Mouse (Mus musculus): ENCODE measurements around the gene Ccnk. TPM values are rescaled to one million over a fixed set of nuclear protein-coding genes. Genes with fewer than 3 reads are reported as not detected.

Gene Ccnk
- polyA plus RNA-seq (2014; fragmentation: Nextera tagmentation; extraction: Ambion mirVana) = 4.0 and 5.6 TPM in 2 replicates

DNA sequence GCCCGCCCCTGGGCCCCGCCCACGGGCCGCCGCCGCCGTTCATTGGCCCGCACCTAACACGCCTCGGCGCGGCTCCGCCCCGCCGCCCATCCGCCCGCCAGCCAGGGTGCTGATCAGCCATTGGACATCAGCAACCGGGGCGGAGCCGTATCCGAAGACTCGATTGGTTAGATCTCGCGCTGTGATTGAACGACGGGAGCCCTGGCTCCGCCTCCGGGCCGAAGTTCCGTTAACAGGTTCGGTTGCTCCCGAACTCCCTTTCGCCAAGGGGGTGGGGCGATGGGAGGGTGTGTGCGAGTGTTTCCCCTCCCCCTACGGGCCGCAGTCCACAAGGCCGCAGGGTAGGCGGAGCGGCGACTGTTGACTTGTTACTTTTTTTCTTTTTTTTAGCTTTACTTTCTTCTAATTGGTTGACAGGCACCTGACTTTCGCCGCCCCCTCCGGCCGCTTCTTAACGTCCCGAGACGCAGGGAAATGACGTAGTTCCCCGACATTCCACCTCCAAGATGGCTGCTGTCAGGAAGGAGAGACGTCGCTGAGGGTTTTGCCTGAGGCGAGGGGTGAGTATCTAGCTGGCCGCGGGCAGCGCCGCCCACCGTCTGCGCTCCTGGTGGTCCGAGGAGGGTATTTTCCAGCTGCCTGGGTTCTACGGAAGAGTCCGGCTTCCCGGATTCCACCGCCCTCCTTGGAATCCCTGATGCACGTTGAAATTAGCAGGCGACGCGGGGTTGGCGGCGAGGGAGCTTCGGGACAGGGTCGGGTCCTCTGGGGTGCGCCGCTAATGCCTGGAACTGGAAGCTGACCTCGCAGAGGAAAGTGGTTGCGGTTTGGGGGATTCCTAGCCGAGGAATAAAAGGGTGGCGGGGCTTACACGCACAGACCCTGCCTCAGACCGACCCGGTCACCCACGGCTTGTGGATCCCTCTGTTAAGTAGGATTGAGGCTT, at the start of gene Ccnk:
Ccnk (plus strand) TSS at position 259 of the 946 bp plus-strand sequence.
- Histone ChIP-seq H3K9me3 (replicated peaks; ENCODE audit: control insufficient read depth, low read length) (no peaks in the 10 kb centered on the region), H3K4me3 (ENCODE audit: low read depth, low read length) (peak within 1 kb of the TSS; percentile 68), H3K27ac (ENCODE audit: low read depth, low read length) (peak within 1 kb of the TSS; percentile 92), H3K9ac (ENCODE audit: low read depth, low read length) (peak within 1 kb of the TSS; percentile 92), H3K4me2 (peak within 1 kb of the TSS; percentile 85), H3K4me1 (ENCODE audit: control insufficient read depth, insufficient read depth, low read length) (peaks cover 22% of the 10 kb centered on the region), H3K27me3 (ENCODE audit: control insufficient read depth, insufficient read depth, low read length) (no peaks in the 10 kb centered on the region), H3K36me3 (ENCODE audit: control insufficient read depth, insufficient read depth, low read length) (0 out of 2 replicates have a peak, but pooled peaks cover 3% of the 10 kb centered on the region)
- peak; percentile 99 for ATAC-seq (replicated peaks; ENCODE audit: insufficient number of reproducible peaks, low FRiP score, low TSS enrichment)
- WGBS (ENCODE audit: insufficient replicate concordance) = under 1% methylated on average over 82 of the region's 82 CpGs

GRCm38 (mm10) chr12:108132450-108133070, 46.8 kb upstream of the Ccnk start:
- WGBS (ENCODE audit: insufficient replicate concordance) = 87% methylated on average over 8 of the region's 8 CpGs
- ATAC-seq (replicated peaks; ENCODE audit: insufficient number of reproducible peaks, low FRiP score, low TSS enrichment) = no peak
- no peaks in the 10 kb centered on the region for H3K4me1 ChIP-seq (ENCODE audit: control insufficient read depth, insufficient read depth, low read length)
- H3K27me3 ChIP-seq (ENCODE audit: control insufficient read depth, insufficient read depth, low read length) = no peaks in the 10 kb centered on the region
- H3K4me2 ChIP-seq = no peak overlapping the region
- peaks cover 11% of the 10 kb centered on the region; the same call in 1 of the 2 replicates for H3K36me3 ChIP-seq (ENCODE audit: control insufficient read depth, insufficient read depth, low read length)
- H3K9me3 ChIP-seq (replicated peaks; ENCODE audit: control insufficient read depth, low read length) = no peaks in the 10 kb centered on the region
- no peak overlapping the region for H3K9ac ChIP-seq (ENCODE audit: low read depth, low read length)
- no peak overlapping the region for H3K4me3 ChIP-seq (ENCODE audit: low read depth, low read length)
- H3K27ac ChIP-seq (ENCODE audit: low read depth, low read length) = no peak overlapping the region

GRCm38 (mm10) chr12:108133181-108133580, 46.2 kb upstream of the Ccnk start:
- Histone ChIP-seq H3K4me2 (no peak overlapping the region), H3K4me3 (ENCODE audit: low read depth, low read length) (no peak overlapping the region), H3K27me3 (ENCODE audit: control insufficient read depth, insufficient read depth, low read length) (no peaks in the 10 kb centered on the region), H3K4me1 (ENCODE audit: control insufficient read depth, insufficient read depth, low read length) (no peaks in the 10 kb centered on the region), H3K36me3 (ENCODE audit: control insufficient read depth, insufficient read depth, low read length) (peaks cover 11% of the 10 kb centered on the region; the same call in 1 of the 2 replicates), H3K27ac (ENCODE audit: low read depth, low read length) (no peak overlapping the region), H3K9ac (ENCODE audit: low read depth, low read length) (no peak overlapping the region), H3K9me3 (replicated peaks; ENCODE audit: control insufficient read depth, low read length) (no peaks in the 10 kb centered on the region)
- WGBS (ENCODE audit: insufficient replicate concordance) = 80% methylated on average over 2 of the region's 2 CpGs
- no peak for ATAC-seq (replicated peaks; ENCODE audit: insufficient number of reproducible peaks, low FRiP score, low TSS enrichment)

- Histone ChIP-seq H3K4me1 (ENCODE audit: control insufficient read depth, insufficient read depth, low read length) (no peaks in the 10 kb centered on the region; the same call in 1 of the 2 replicates), H3K4me3 (ENCODE audit: low read depth, low read length) (no peak overlapping the region), H3K9ac (ENCODE audit: low read depth, low read length) (no peak overlapping the region), H3K9me3 (replicated peaks; ENCODE audit: control insufficient read depth, low read length) (no peaks in the 10 kb centered on the region), H3K36me3 (ENCODE audit: control insufficient read depth, insufficient read depth, low read length) (0 out of 2 replicates have a peak, but pooled peaks cover 4% of the 10 kb centered on the region), H3K4me2 (no peak overlapping the region), H3K27me3 (ENCODE audit: control insufficient read depth, insufficient read depth, low read length) (no peaks in the 10 kb centered on the region), H3K27ac (ENCODE audit: low read depth, low read length) (no peak overlapping the region)
- ATAC-seq (replicated peaks; ENCODE audit: insufficient number of reproducible peaks, low FRiP score, low TSS enrichment) = no peak
- 76% methylated on average over 6 of the region's 6 CpGs for WGBS (ENCODE audit: insufficient replicate concordance)
Measured at GRCm38 (mm10) chr12:108135610-108136208, 43.7 kb upstream of the Ccnk start.

DNA sequence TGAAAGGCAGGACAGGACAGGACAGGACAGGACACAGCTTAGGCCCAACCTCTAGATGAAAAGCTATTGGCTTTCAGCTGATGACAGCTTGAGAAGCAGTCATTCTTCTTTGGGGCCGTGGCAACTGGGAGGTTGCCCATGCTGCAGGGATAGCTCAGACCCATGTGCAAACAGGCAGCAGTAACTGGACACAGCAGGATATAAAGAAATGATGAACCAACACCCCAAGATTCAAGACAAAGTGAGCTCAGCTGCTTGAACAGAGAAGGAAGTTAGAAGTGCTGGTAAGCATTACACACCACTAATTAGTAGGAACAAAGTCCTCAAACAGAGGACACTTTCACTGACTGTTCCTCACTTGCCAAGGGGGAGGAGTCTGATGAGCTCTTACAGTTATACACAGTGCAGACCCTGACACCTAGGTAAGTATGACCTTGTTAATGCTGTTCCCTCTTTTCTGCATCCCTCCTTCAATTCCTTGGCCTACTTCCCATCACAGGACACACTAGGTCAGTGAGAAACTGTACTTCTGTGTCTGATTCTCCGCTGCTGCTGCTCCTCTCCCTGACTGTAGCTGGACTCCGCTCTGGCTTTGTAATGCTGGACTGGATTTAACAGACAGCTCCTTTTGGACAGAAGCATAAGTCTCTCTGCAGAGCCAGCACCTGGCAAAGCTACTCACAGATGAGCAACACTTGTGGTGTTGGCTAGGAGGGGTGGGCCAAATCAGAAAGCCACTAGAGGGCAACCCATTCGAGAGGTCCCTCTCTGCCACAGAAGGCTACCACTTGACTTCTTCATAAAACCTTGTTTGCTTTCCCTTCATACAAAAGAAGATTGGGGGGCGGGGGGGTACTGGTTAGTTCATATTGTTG, 35.5 kb upstream of the Ccnk start:
- H3K36me3 ChIP-seq (ENCODE audit: control insufficient read depth, insufficient read depth, low read length) = 0 out of 2 replicates have a peak, but pooled peaks cover 3% of the 10 kb centered on the region
- 86% methylated on average over 5 of the region's 5 CpGs for WGBS (ENCODE audit: insufficient replicate concordance)
- H3K9ac ChIP-seq (ENCODE audit: low read depth, low read length) = no peak overlapping the region
- no peak overlapping the region for H3K4me2 ChIP-seq
- H3K9me3 ChIP-seq (replicated peaks; ENCODE audit: control insufficient read depth, low read length) = no peaks in the 10 kb centered on the region
- H3K4me3 ChIP-seq (ENCODE audit: low read depth, low read length) = no peak overlapping the region
- no peaks in the 10 kb centered on the region for H3K27me3 ChIP-seq (ENCODE audit: control insufficient read depth, insufficient read depth, low read length)
- no peak for ATAC-seq (replicated peaks; ENCODE audit: insufficient number of reproducible peaks, low FRiP score, low TSS enrichment)
- H3K4me1 ChIP-seq (ENCODE audit: control insufficient read depth, insufficient read depth, low read length) = peaks cover 3% of the 10 kb centered on the region; the same call in 1 of the 2 replicates
- no peak overlapping the region for H3K27ac ChIP-seq (ENCODE audit: low read depth, low read length)

DNA sequence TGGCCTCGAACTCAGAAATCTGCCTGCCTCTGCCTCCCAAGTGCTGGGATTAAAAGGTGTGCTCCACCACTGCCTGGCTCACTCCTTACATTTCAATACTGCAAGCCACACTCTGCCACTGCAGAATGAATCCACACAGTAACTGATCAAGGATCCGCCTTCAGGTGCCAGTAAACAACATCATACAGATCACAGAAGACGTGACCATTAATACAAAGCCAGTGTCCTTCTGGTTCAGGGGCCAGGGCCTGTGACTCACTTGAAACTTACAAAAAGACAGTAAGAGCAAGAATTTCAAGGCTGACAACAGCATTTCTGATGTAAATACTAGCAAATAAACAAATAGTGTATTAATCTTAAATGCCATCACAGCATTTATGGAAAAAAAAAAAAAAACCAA, 34.2 kb upstream of the Ccnk start:
- Histone ChIP-seq H3K27me3 (ENCODE audit: control insufficient read depth, insufficient read depth, low read length) (no peaks in the 10 kb centered on the region), H3K27ac (ENCODE audit: low read depth, low read length) (no peak overlapping the region), H3K9ac (ENCODE audit: low read depth, low read length) (no peak overlapping the region), H3K9me3 (replicated peaks; ENCODE audit: control insufficient read depth, low read length) (no peaks in the 10 kb centered on the region), H3K4me1 (ENCODE audit: control insufficient read depth, insufficient read depth, low read length) (peaks cover 7% of the 10 kb centered on the region; the same call in 1 of the 2 replicates), H3K36me3 (ENCODE audit: control insufficient read depth, insufficient read depth, low read length) (0 out of 2 replicates have a peak, but pooled peaks cover 3% of the 10 kb centered on the region), H3K4me3 (ENCODE audit: low read depth, low read length) (no peak overlapping the region), H3K4me2 (no peak overlapping the region)
- ATAC-seq (replicated peaks; ENCODE audit: insufficient number of reproducible peaks, low FRiP score, low TSS enrichment) = no peak
- WGBS (ENCODE audit: insufficient replicate concordance) = 91% methylated on average over 3 of the region's 3 CpGs

DNA sequence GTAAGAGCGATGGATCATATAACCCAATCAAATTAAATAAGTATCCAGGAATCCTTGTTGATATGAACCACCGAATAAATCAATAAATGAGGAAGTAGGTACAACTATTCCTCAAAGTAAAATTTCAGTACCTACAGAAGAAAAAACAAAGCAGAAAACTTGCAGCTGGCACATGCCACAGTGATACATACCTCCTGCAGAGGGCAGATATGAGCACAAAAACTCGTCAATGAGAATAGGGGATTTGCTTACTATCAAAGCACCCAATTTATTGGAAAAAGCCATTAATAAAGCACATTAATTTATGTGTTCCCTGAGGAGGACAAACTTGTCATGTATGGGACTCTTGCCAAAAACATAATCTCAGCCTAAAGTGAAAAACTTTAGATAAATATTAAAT, 29.6 kb upstream of the Ccnk start:
- Histone ChIP-seq H3K27me3 (ENCODE audit: control insufficient read depth, insufficient read depth, low read length) (no peaks in the 10 kb centered on the region), H3K36me3 (ENCODE audit: control insufficient read depth, insufficient read depth, low read length) (0 out of 2 replicates have a peak, but pooled peaks cover 3% of the 10 kb centered on the region), H3K27ac (ENCODE audit: low read depth, low read length) (no peak overlapping the region), H3K4me1 (ENCODE audit: control insufficient read depth, insufficient read depth, low read length) (0 out of 2 replicates have a peak, but pooled peaks cover 7% of the 10 kb centered on the region), H3K4me2 (no peak overlapping the region), H3K4me3 (ENCODE audit: low read depth, low read length) (no peak overlapping the region), H3K9ac (ENCODE audit: low read depth, low read length) (no peak overlapping the region), H3K9me3 (replicated peaks; ENCODE audit: control insufficient read depth, low read length) (no peaks in the 10 kb centered on the region)
- WGBS (ENCODE audit: insufficient replicate concordance) = 71% methylated on average over 3 of the region's 3 CpGs
- ATAC-seq (replicated peaks; ENCODE audit: insufficient number of reproducible peaks, low FRiP score, low TSS enrichment) = no peak
